Mouse (Mus musculus): Measurements from ENCODE around the gene Arpc4.

The Arpc4 gene

DNA sequence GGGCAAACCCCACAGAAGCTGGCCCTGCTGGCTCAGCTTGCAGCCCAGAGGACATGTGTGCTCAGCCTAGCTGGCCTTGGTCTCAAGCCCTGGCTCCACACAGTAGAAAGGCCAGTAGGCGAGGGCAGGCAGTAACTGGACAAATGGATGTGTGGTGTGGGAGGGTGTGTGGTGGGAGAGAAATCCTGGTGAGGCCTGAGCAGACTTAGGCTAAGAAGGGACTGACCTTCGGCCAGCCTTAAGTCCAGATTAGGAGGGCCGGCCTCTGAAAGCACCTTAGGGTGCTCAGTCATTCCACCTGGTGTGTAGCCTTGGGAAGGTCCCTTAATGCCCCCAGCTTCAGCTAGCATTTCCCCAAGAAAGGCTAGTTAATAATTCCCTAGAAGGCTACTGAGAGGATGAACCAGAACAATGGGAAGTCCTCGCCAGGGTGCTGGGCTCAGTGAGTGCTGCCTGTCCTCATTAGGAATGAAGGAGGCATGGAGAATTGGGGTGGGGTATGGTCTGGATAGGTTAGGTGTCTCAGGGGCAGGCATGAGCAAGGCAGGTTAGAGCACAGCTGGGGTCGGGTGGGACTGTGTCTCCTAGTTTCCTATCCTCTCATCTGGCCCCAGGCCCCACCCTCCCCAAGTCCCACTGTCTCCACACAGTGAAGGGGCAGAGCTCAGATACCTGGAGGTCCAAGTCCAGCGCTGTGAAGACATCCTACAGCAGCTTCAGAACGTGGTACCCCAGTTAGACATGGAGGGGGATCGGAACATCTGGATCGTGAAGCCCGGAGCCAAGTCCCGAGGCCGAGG is 26.9 kb downstream of the Arpc4 start:
- no peak for DNase-seq (ENCODE audit: low read depth, low spot score)

DNA sequence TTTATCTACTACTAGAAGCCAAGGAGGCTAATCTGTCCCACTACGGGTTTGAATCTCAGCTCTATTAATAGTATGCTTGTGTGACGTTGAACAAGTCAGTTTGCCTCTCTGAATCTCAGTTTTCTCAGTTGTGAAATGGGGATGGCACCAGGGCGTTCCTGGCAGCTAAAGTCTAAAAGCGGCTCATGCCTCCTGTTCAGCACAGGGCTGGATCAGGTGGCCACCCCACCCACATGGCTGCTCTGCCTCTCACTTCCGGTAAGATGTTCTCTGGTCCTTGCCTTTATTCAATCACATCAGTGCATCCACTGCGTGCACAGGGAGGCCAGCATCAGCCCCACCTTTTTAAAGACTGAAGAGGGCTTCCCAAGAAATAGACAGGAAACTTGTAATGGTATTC is 27.6 kb downstream of the Arpc4 start:
- no peak for DNase-seq (ENCODE audit: low read depth, low spot score)

DNA sequence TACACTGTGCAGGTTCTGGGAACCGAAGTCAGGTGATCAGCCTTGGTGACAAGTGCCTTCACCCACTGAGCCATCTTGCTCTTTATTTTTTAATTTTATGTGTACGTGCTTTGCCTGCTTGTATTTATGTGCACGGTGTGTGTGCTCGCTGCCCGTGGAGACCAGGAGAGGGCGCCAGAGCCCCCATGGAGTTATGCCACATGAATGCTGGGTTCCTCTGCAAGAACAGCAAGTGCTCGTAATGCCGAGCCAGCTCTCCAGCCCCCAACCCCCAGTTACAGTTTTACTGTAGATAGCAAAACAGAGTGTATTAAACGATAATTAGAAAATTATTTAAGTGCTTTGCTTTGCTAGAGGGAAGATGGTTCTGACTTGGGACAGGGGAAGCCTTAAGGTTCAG is 28.8 kb downstream of the Arpc4 start:
- peak; percentile 42 for DNase-seq (ENCODE audit: low read depth, low spot score)

DNA sequence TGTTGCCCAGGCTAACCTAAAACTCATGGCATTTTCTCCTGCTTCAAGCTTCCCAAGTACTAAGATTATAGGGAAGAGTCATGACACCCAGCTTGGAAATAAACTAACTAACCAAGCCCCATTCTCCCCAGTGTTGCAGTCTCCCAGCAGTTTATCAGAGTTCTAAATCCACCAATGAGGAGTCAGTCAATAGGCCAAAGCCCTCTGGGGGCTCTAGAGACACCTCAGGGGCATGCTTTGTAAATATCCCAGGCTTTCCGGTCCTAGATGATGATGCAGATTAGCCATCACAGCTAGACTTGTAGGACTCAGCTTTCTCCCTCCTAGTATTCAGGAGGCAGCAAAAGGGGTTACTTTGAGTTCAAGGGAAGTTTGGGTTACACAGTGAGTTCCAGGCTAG is 32.1 kb downstream of the Arpc4 start:
- DNase-seq (ENCODE audit: low read depth, low spot score), result no peak

DNA sequence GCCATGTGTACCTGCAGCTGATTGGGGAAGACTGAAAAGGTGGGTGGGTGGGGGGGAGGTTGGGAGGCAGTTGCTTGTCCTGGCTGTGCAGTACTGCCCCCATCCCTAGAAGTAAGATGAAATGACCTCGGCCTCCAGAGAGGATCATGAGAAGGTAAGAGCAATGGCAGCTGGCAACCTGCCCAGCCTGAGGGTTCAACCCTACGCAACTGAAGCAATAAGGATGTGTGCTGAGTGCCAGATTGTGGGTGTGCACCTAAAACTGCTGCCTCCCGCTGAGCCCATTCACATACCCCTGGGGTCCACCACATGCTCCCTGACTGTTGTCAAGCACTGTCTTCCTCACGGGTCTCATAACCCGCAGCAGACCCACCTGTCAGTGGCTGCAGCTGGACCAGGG is 38.5 kb downstream of the Arpc4 start:
- no peak for DNase-seq (ENCODE audit: low read depth, low spot score)

DNA sequence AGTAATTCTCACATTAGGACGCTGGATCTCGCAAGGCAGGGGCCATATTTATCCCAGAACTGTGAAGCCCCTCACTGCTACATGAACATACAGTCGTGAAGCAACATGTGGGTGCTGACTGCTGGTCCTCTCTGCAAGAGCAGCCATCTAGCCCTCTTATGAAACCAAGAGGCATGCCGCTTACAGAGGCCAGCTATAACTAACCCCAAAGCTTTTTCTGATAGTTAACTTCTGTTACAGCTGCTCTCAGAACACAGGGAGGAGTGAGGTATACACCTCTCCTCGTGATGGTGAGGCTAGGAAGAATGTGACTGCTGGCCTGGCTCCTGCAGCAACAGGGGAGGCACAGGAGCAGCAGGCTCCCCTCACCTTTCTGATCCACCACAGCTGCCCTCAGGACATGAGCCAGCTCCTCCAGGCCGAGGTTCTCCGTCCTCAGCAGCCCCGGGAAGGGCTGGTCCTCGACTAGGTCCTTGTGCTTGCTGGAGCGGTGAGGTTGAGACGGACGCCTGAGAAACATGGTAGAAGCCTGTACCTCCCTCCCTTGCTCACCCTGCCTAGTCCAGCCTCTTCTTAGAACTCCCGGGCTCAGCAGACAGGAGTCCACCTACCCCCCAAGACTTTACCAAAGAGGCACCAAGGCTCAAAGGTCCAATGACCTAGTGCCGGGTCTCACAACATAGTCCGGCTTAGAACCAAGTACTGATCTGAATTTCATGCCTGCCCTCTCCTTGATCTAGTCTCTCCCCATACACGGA is 40.7 kb downstream of the Arpc4 start:
- no peak for DNase-seq (ENCODE audit: low read depth, low spot score)

DNA sequence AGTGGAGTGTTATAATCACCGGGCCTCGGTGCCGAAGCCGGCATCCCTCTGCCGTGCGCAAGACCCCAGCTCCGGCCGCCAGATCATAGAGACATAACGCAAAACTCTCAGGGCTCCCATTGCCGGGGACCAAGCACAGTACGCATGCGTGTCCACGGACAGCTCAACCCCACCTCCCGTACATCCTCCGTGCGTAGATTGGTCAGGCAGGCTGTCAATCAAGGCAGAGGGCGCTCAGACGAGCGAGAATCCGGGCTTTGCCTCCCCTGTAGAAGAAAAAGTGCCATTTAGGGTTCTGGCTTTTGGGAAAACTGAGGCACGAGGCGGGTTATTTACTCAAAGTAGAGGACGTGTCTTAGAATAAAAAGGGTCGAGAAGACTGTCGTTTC is 41.3 kb downstream of the Arpc4 start, which contains the start of gene Rpusd3:
TSS of gene Rpusd3 (minus strand) at position 142 of the 389 bp plus-strand sequence.
- DNase-seq (ENCODE audit: low read depth, low spot score), result peak; percentile 99

DNA sequence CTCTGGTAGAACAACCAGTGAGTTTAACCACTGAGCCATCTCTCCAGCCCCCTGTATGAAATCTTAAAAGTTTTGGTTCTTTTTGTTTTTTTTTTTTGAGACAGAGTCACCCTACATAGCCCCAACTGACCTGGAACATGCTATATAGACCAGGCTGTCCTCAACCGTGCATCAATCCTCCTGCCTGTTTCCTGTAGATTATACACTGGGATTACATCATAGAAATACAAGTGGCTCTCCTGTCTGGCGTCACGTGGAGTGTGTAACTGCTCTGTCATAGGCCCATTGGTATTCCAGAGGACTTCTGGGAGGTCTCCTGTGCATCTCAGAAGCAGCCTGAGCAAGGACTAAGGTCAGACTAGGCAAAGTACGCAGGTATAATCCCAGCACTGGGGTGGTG is 45.1 kb downstream of the Arpc4 start:
- DNase-seq (ENCODE audit: low read depth, low spot score), result no peak

DNA sequence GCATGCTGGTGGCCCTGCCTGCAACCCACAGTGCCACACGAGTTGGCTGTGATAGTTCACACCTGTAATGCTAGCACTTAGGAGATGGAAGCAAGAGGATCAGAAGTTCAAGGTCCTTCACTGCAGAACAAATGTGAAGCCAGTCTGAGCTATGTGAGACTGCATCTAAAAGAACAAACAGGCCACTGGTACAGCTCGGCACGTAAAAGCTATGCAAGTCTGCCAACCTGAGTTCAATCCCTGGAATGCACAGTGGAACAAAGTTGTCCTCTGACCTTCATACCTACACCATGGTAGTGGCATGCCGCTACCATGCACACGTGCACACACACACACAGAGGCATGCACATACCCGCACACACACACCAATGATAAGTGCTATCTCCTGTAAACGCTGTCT is 46.3 kb downstream of the Arpc4 start:
- DNase-seq (ENCODE audit: low read depth, low spot score), result no peak

DNA sequence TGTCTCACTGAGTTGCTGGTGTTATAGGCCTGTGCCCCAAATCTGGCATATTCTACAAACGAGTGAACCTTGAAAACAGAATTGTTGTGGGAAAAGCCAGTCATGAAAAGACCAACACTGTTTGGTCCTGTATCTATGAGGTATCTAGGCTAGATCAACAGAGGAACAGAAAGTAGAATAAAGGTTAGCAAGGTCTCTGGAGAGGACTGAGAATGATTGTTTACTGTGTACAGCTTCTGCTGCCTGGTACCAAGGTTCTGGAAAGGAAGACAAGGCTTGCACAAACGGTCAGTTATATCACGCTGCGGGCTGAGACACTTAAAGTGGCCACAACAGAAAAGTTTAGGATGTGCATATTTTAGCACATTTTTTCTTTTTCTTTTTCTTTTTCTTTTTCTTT is 48.8 kb downstream of the Arpc4 start:
- DNase-seq (ENCODE audit: low read depth, low spot score), result no peak

DNA sequence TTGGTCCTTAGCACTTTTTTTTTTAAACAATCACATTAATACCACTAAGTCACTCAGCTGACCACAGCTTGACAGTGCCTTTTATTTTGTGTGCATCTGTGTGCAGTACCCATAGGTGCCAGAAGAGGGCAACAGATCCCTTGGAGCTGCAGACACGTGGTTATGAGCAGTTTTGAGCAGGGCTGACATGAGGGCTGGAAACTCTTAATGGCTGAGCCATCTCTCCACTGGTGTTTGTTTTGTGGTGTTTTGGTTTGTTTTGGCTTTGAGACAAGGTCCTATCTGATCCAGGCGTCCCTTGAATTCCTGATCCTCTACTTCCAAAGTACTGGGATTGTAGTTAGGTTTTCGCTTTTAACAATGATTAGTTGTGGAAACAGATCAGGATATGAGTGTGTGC is 49.5 kb downstream of the Arpc4 start:
- DNase-seq (ENCODE audit: low read depth, low spot score), result peak; percentile 84

DNA sequence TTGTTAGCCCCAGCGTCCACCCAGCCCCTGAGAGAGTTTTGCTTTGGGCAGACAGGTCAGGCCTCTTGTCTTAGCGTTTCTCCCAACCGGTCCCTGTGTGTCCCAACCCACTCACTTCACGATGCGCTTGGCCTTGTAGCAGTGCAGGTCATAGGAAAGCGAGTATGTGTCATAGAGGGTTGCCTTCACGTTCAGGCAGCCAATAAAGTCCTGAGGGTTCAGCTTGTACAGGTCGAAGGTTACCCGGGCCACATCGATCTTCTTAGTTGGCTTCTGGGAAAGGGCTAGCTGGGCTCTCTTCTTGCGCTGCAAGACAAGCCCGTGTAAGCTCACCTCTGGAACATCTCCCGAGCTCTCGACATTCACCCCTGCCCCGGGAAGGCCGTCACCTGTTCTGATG is 50.1 kb downstream of the Arpc4 start:
- DNase-seq (ENCODE audit: low read depth, low spot score), result no peak

DNA sequence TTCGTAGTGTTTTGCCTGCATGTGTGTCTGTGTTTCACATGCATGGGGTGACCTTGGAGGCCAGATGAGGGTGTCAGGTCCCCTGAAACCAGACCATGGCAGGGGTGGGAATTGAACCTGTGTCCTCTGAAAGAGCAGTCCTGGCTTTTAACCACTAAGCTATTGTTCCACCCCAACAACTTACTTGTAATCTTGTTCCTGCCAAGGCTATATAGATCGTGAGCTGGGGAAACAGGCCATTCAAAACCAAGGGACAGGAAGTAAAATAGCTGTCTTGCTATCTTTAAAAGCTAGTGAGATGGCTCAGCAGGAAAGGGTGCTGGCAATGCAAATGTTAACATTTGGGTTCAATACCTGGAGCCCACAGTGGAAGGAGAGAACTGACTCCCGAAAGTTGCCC is 52.0 kb downstream of the Arpc4 start:
- DNase-seq (ENCODE audit: low read depth, low spot score), result no peak

DNA sequence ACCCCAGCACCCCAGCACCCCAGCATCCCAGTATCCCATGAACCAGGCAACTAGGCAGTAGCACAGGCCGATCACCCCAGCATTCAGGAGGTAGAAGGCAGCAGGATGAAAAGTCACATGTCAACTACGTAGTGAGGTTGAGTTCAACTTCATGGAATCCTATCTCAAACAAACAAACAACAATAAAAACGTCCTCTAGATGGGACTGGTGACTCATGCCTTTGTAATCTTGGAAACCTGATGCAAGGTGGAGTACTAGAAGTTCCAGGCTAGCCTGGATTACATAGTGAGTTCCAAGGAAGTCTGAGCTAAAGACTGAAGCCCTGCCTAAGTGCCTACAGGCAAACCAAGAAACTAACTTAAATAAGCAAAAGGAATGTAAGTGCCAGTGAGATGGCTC is 52.9 kb downstream of the Arpc4 start:
- peak; percentile 64 for DNase-seq (ENCODE audit: low read depth, low spot score)

DNA sequence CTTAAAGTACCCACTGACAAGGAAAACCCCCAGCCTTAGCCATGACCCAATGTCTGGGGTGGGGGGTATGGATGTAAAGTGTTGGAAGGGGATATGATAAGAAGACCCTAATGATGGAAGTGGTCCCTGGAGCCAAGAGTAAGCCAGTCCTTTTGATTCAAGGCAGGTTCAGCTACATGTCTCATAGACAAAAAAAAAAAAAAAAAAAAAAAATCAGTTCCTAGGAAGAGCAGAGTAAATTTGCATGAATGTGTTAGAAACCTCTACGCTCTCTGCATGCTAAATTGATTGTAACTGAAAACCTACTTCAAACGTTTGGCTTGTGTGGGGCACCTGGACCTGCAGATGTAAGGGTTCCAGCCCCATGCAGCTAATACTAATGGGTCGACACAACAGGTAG is 53.9 kb downstream of the Arpc4 start:
- DNase-seq (ENCODE audit: low read depth, low spot score), result no peak

DNA sequence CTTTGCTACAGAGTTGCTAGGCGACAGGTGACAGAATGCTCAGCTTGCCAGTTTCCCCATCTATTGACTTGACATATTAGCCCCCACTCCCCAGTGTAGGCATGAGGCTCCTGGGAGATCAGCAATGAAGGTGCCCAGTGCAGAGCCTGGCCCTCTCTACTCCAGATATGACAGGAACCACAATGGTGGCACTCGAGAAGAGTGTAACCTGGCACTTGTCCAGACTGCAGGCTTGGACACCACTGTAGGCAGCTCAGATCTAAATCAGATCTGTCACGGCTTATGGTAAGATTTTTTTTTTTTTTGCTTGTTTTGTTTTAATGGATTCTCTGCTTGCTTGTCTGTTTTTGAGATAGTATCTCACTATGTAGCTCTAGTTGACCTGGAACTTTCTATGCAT is 55.7 kb downstream of the Arpc4 start:
- no peak for DNase-seq (ENCODE audit: low read depth, low spot score)

DNA sequence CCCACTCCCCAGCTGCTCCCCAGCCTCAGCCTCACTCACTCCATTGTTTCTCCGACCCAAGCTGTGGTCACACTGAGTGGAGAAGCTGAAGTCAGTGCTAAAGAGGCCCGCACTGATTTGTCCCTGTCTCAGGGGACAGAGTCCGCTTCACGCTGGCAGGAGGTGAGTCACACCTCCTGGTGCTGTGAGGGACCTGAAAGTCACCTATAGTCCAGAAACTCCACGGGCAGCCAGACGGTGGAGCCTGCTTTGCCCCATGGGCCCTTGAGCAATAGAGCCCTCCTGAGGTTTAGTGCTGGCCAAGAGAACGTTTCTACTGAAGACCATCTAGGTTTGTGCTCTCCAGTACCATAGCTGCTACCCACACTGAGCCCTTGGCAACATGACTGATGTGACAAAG is 56.8 kb downstream of the Arpc4 start:
- DNase-seq (ENCODE audit: low read depth, low spot score), result no peak

DNA sequence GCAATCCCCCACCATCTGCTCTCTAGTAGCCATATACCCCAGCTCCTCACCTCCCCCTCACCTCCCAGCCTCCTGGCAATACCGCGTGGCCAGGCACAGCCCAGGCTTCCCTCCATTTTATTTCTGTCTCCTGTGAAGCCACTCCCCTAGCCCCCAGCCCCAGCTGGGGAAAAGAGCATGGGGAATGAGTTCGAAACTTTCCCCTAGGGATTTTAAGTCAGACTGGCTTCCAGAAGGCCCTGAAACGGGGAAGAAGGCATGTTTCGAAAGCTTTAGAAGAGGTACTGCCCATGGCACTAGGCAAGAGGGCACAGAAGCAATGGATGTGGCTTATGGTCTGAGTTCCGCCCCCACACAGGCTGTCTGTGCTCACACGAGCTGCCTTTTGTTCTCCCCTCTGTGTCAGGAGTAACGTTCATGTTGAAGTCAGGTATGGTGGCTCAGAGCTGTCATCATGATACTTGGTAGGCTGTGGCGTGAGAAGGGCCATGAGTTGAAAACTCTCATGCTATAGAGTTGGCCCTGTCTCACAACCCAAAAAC is 57.8 kb downstream of the Arpc4 start, which contains the start of gene Cidec:
TSS of gene Cidec (minus strand) at position 97 of the 542 bp plus-strand sequence.
- no peak for DNase-seq (ENCODE audit: low read depth, low spot score)

DNA sequence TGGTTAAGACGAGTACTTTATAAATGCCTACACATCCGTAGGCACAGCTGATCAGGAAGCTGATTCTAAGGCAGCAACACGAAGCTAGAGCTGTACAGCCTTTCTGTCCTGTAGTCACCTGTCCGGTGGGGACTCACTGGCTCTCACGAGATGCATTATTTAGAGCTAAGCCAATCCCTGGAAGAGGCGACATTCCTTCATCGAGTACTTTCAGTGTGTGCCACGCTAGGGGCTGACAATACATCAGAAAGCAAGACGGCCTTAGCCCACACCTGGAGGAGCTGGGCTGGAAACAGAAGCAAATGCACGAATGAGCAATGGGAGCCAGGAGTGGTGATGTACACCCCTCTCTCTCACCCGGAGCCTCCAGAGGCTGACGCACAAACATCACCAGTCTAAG is 59.2 kb downstream of the Arpc4 start:
- no peak for DNase-seq (ENCODE audit: low read depth, low spot score)

DNA sequence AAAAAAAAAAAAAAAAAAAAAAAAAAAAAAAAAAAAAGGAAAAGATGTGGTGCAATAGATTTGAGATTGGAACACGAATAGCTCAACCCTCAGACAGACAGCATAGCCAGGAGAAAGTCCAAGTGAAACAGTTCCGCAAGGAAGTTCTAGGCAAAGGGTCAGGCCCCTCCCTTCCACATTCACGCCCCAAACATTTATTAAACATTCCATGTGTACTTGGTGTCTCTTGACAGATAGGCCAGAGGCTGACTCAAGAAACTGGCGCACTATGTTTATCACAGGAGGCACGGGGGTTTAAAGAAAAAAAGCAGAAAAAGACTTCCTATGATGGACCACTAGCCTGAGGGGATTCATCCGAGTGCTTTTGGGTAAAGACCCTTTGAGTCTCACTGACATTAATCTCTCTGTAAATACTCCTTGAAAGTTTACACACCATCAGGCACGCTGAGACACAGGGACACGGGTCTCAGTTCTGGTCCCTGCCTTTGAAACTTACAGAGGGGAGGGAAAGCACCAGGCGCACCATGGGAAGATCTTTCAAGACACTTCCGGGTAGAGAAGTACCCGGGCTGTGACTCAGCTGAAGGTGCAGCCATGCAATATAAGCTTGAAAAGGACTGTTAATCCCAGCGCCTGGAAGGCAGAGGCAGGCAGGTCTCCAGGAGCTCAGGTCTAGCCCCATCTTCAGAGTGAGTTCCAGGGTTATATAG is 61.0 kb downstream of the Arpc4 start:
- peak; percentile 69 for DNase-seq (ENCODE audit: low read depth, low spot score)

Measured in 3T3-L1 (cell line).